In genomic region chr11:70844559-70845456, GRCm38 (mm10) we compare ENCODE assay signal across 8 mouse cellular contexts. TPM values are rescaled to one million over a fixed set of nuclear protein-coding genes. Genes with fewer than 3 reads are reported as not detected.
DNase-seq lines count a peak whose midpoint lies in the region; ATAC-seq lines count a peak whose summit lies in the region.

Gene Rabep1 (plus strand): TSS chr11:70844778.

- peak within 1 kb of the TSS; percentile 82 for H3K4me2 ChIP-seq in embryonic facial prominence, embryonic 14.5 days (ENCODE audit: low read depth, low read length)
- H3K4me2 ChIP-seq in kidney, embryonic 14.5 days (replicated peaks; ENCODE audit: low read depth, low read length) = peak within 1 kb of the TSS; percentile 65
- peak within 1 kb of the TSS; percentile 69 for H3K4me2 ChIP-seq in limb, embryonic 15.5 days

- no peaks in the 10 kb centered on the region for H3K9me3 ChIP-seq in embryonic facial prominence, embryonic 14.5 days (ENCODE audit: control insufficient read depth, low read length)
- no peaks in the 10 kb centered on the region for H3K9me3 ChIP-seq in kidney, embryonic 14.5 days (ENCODE audit: control insufficient read depth, low read length)
- H3K9me3 ChIP-seq in limb, embryonic 15.5 days = no peaks in the 10 kb centered on the region

- ATAC-seq in embryonic facial prominence, embryonic 14.5 days (ENCODE audit: low read depth) = peak; percentile 96
- peak; percentile 98 for ATAC-seq in kidney, embryonic 14.5 days (ENCODE audit: low FRiP score, low TSS enrichment)
- peak; percentile 93 for ATAC-seq in limb, embryonic 15.5 days (ENCODE audit: insufficient number of reproducible peaks, low FRiP score, low TSS enrichment, low read depth)

- H3K27ac ChIP-seq in embryonic facial prominence, embryonic 14.5 days (replicated peaks; ENCODE audit: low read depth, low read length) = peak within 1 kb of the TSS; percentile 45
- H3K27ac ChIP-seq in kidney, embryonic 14.5 days (ENCODE audit: low read depth, low read length) = peak within 1 kb of the TSS; percentile 70; the same call in 1 of the 2 replicates
- peak within 1 kb of the TSS; percentile 89 for H3K27ac ChIP-seq in limb, embryonic 15.5 days

- no peaks in the 10 kb centered on the region for H3K27me3 ChIP-seq in embryonic facial prominence, embryonic 14.5 days (replicated peaks; ENCODE audit: control insufficient read depth, insufficient read depth, low read length)
- no peaks in the 10 kb centered on the region for H3K27me3 ChIP-seq in kidney, embryonic 14.5 days (ENCODE audit: control insufficient read depth, insufficient read depth, low read length)
- H3K27me3 ChIP-seq in limb, embryonic 15.5 days = no peaks in the 10 kb centered on the region

- WGBS in embryonic facial prominence, embryonic 14.5 days = under 1% methylated on average over 53 of the region's 88 CpGs
- under 1% methylated on average over 71 of the region's 88 CpGs for WGBS in kidney, embryonic 14.5 days
- WGBS in limb, embryonic 15.5 days = under 1% methylated on average over 84 of the region's 88 CpGs

- peak within 1 kb of the TSS; percentile 95 for H3K9ac ChIP-seq in embryonic facial prominence, embryonic 14.5 days (ENCODE audit: low read depth, low read length)
- peak within 1 kb of the TSS; percentile 94 for H3K9ac ChIP-seq in kidney, embryonic 14.5 days (ENCODE audit: low read depth, low read length)
- peak within 1 kb of the TSS; percentile 78 for H3K9ac ChIP-seq in limb, embryonic 15.5 days

- H3K36me3 ChIP-seq in embryonic facial prominence, embryonic 14.5 days (ENCODE audit: control insufficient read depth, insufficient read depth, low read length) = no peaks in the 10 kb centered on the region
- H3K36me3 ChIP-seq in kidney, embryonic 14.5 days (ENCODE audit: control insufficient read depth, insufficient read depth, low read length) = no peaks in the 10 kb centered on the region
- no peaks in the 10 kb centered on the region for H3K36me3 ChIP-seq in limb, embryonic 15.5 days

- H3K4me1 ChIP-seq in embryonic facial prominence, embryonic 14.5 days (ENCODE audit: control insufficient read depth, insufficient read depth, low read length) = peaks cover 14% of the 10 kb centered on the region
- peaks cover 11% of the 10 kb centered on the region for H3K4me1 ChIP-seq in kidney, embryonic 14.5 days (ENCODE audit: control insufficient read depth, insufficient read depth, low read length)
- H3K4me1 ChIP-seq in limb, embryonic 15.5 days = peaks cover 23% of the 10 kb centered on the region

- peak within 1 kb of the TSS; percentile 94 for H3K4me3 ChIP-seq in embryonic facial prominence, embryonic 14.5 days (ENCODE audit: low read depth, low read length)
- H3K4me3 ChIP-seq in kidney, embryonic 14.5 days (ENCODE audit: low read length) = peak within 1 kb of the TSS; percentile 86
- peak within 1 kb of the TSS; percentile 92 for H3K4me3 ChIP-seq in limb, embryonic 15.5 days

- DNase-seq in 3T3-L1 (ENCODE audit: low read depth, low spot score) = peak; percentile 92
- peak; percentile 92 to 96 for DNase-seq in adrenal gland, postnatal 4 days (ENCODE audit: low spot score in 2 of 2)
- peak; percentile 97 for DNase-seq in embryonic facial prominence, embryonic 14.5 days (ENCODE audit: low spot score)
- DNase-seq in heart, adult 9 months (ENCODE audit: low spot score in 2 of 2) = peak; percentile 91 to 92
- peak; percentile 54 to 71 for DNase-seq in monocyte, adult 2 months (ENCODE audit: low read depth in 1 of 2, low spot score in 2 of 2)
- peak; percentile 92 to 93 for DNase-seq in spleen, postnatal 36 days (ENCODE audit: low spot score in 2 of 2)

RNA-seq across cellular contexts. Expression of gene Rabep1, which starts in this region (rescaled TPM):
- total RNA-seq in adrenal gland, postnatal 4 days (2021) = 10 to 100 TPM; 95.2 to 96.0 TPM
- polyA plus RNA-seq in embryonic facial prominence, embryonic 14.5 days (2014; fragmentation: Nextera tagmentation; extraction: Ambion mirVana) = 29.4 and 31.8 TPM in 2 replicates
- polyA plus RNA-seq in kidney, embryonic 14.5 days (2014; fragmentation: Nextera tagmentation; extraction: Ambion mirVana) = 22.6 and 36.9 TPM in 2 replicates
- polyA plus RNA-seq in limb, embryonic 15.5 days (2015; fragmentation: Nextera tagmentation; extraction: Ambion mirVana) = 26.7 and 33.7 TPM in 2 replicates

Comparison
In these comparisons a context has a peak if more than half of its experiments do, and no peak if none do; other contexts are left out.
1. Peak in every context shown above with its lines: DNase-seq, ATAC-seq, H3K4me3 ChIP-seq and H3K27ac ChIP-seq.